In the genomic region with DNA sequence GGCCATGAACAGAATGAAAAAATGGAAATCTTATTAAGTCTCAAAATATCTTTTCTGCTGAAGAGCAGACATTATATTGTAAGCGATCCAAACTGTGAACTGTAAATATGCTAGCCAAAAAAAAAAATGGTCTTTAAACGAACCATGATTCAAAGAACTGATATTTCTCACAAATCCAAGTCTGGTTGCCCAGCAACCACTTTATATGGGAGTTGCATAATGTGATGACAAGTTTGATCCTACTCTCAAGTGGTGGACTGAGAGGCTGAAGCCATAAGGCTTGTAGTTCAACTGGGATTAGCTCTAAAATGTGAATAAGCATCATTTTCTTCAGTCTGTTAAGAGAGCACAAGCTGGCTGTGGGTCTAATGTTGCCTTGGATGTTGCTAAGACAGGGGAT, we compare ENCODE assay signal across 30 mouse cellular contexts.
A peak's percentile ranks its signal among the peaks of the same experiment; 100 is the strongest.
DNase-seq lines count a peak whose midpoint lies in the region; ATAC-seq and TF ChIP-seq lines count a peak whose summit lies in the region.
"Had no signal": no experiment of that assay in that cellular context is flagged by ENCODE, and none has a peak within 500 bp of the region (broad histone marks: within the 10 kb centered on the region; RNA-seq: fewer than 3 reads in every experiment).

No protein-coding gene starts in this region.

- 42% methylated on average over 2 of the region's 2 CpGs for WGBS in forebrain, postnatal 0 days
- 71% methylated on average over 2 of the region's 2 CpGs for WGBS in forebrain, embryonic 14.5 days

- intact Hi-C loops in left cerebral cortex, postnatal 36 days (cut with DNase I): no loop called here

- H3K36me3 ChIP-seq in forebrain, postnatal 0 days (ENCODE audit: insufficient read depth): no peaks in the 10 kb centered on the region
- no peaks in the 10 kb centered on the region for H3K36me3 ChIP-seq in forebrain, embryonic 14.5 days (ENCODE audit: control insufficient read depth, insufficient read depth, low read length)
- H3K36me3 ChIP-seq: embryonic facial prominence, embryonic 10.5 days; embryonic facial prominence, embryonic 13.5 days; forebrain, embryonic 12.5 days; heart, embryonic 10.5 days; heart, embryonic 13.5 days had no signal

- no peaks in the 10 kb centered on the region for H3K4me1 ChIP-seq in forebrain, postnatal 0 days (ENCODE audit: insufficient read depth)
- no peaks in the 10 kb centered on the region for H3K4me1 ChIP-seq in forebrain, embryonic 14.5 days (ENCODE audit: control insufficient read depth, insufficient read depth, low read length)
- H3K4me1 ChIP-seq: embryonic facial prominence, embryonic 10.5 days; embryonic facial prominence, embryonic 13.5 days; forebrain, embryonic 12.5 days; heart, embryonic 10.5 days; heart, embryonic 13.5 days had no signal

- H3K4me3 ChIP-seq in forebrain, postnatal 0 days (ENCODE audit: low read depth, low read length): no peak overlapping the region
- H3K4me3 ChIP-seq in forebrain, embryonic 14.5 days (ENCODE audit: low read depth, low read length): no peak overlapping the region
- H3K4me3 ChIP-seq: embryonic facial prominence, embryonic 10.5 days; embryonic facial prominence, embryonic 13.5 days; erythroblast, embryonic 14.5 days; forebrain, embryonic 12.5 days; heart, adult 2 months; heart, embryonic 10.5 days; heart, embryonic 13.5 days had no signal

- H3K9ac ChIP-seq in forebrain, postnatal 0 days: no peak overlapping the region
- no peak overlapping the region for H3K9ac ChIP-seq in forebrain, embryonic 14.5 days (ENCODE audit: low read length)
- H3K9ac ChIP-seq: embryonic facial prominence, embryonic 13.5 days; forebrain, embryonic 12.5 days; heart, embryonic 13.5 days; hindbrain, embryonic 14.5 days had no signal

- peak; percentile 41 for DNase-seq in forebrain, postnatal 0 days
- no peak for DNase-seq in forebrain, embryonic 14.5 days (ENCODE audit: low spot score)
- peak; percentile 3 for DNase-seq in layer of hippocampus, adult 9-11 months
- no peak for DNase-seq in layer of hippocampus, adult 9-10 months (ENCODE audit: low spot score)
- DNase-seq in left cerebral cortex, postnatal 36 days (ENCODE audit: low spot score in 2 of 2): peak; percentile 3 to 6
- no peak for DNase-seq in left cerebral cortex, adult 18-20 months (ENCODE audit: low spot score in 2 of 2)
- peak; percentile 12 for DNase-seq in brain, embryonic 18.5 days (ENCODE audit: low read depth, low spot score)
- DNase-seq in embryo, embryonic 11 days: no peak
- DNase-seq: adrenal gland, postnatal 10 days; adrenal gland, postnatal 36 days; cerebellum, adult 11 months; cerebellum, adult 2 months; cerebellum, adult 9-11 months; cerebellum, postnatal 25 days; gastrocnemius, postnatal 36 days; heart, adult 2 months; heart, postnatal 14 days; heart, postnatal 4 days had no signal

- no peaks in the 10 kb centered on the region for H3K9me3 ChIP-seq in forebrain, postnatal 0 days (ENCODE audit: low read length)
- H3K9me3 ChIP-seq in forebrain, embryonic 14.5 days (replicated peaks; ENCODE audit: control insufficient read depth, low read length): no peaks in the 10 kb centered on the region
- H3K9me3 ChIP-seq: embryonic facial prominence, embryonic 10.5 days; embryonic facial prominence, embryonic 13.5 days; forebrain, embryonic 12.5 days; heart, embryonic 10.5 days; heart, embryonic 13.5 days had no signal

- peak; percentile 69 for ATAC-seq in forebrain, postnatal 0 days
- no peak for ATAC-seq in forebrain, embryonic 14.5 days
- ATAC-seq: forebrain, embryonic 16.5 days; hindbrain, postnatal 0 days; inflammation-experienced regulatory T-cells, adult 6 months; intestine, embryonic 16.5 days; Patski had no signal

- H3K4me2 ChIP-seq in forebrain, postnatal 0 days (ENCODE audit: low read depth): no peak overlapping the region
- H3K4me2 ChIP-seq in forebrain, embryonic 14.5 days (ENCODE audit: low read length): no peak overlapping the region
- H3K4me2 ChIP-seq: embryonic facial prominence, embryonic 13.5 days; forebrain, embryonic 12.5 days; heart, embryonic 13.5 days; hindbrain, embryonic 14.5 days had no signal

- no peak for TF ChIP-seq CTCF in forebrain, postnatal 0 days (IDR thresholded peaks at IDR 0.05; ENCODE audit: low read depth)

- H3K27me3 ChIP-seq in forebrain, postnatal 0 days (ENCODE audit: insufficient read depth, low read length): no peaks in the 10 kb centered on the region
- no peaks in the 10 kb centered on the region for H3K27me3 ChIP-seq in forebrain, embryonic 14.5 days (replicated peaks; ENCODE audit: control insufficient read depth, insufficient read depth, low read length)
- H3K27me3 ChIP-seq: embryonic facial prominence, embryonic 13.5 days; forebrain, embryonic 12.5 days; heart, embryonic 13.5 days had no signal

- no peak overlapping the region for H3K27ac ChIP-seq in forebrain, postnatal 0 days (ENCODE audit: low read depth, low read length)
- H3K27ac ChIP-seq in forebrain, embryonic 14.5 days (ENCODE audit: low read depth, low read length): no peak overlapping the region
- H3K27ac ChIP-seq: embryonic facial prominence, embryonic 10.5 days; embryonic facial prominence, embryonic 13.5 days; forebrain, embryonic 12.5 days; heart, adult 2 months; heart, embryonic 10.5 days; heart, embryonic 13.5 days; hindbrain, embryonic 14.5 days; hindbrain, postnatal 0 days had no signal

Comparison
In these comparisons a context has a peak if more than half of its experiments do, and no peak if none do; other contexts are left out.
1. DNase-seq: peak in forebrain, postnatal 0 days (single experiment), layer of hippocampus, adult 9-11 months (single experiment), left cerebral cortex, postnatal 36 days (2 of 2) and brain, embryonic 18.5 days (single experiment); none in forebrain, embryonic 14.5 days (single experiment), layer of hippocampus, adult 9-10 months (single experiment), left cerebral cortex, adult 18-20 months (0 of 2) and embryo, embryonic 11 days (single experiment).